Mouse (Mus musculus): Measurements from ENCODE around the gene Prdm13. TPM values are rescaled to one million over a fixed set of nuclear protein-coding genes. Genes with fewer than 3 reads are reported as not detected.

The Prdm13 gene
- polyA plus RNA-seq (2014; fragmentation: Illumina TruSeq; extraction: RNeasy Lipid Tissue Mini Kit (QIAGEN cat#74804); ENCODE audit: low read depth, low replicate concordance) = not detected

DNA sequence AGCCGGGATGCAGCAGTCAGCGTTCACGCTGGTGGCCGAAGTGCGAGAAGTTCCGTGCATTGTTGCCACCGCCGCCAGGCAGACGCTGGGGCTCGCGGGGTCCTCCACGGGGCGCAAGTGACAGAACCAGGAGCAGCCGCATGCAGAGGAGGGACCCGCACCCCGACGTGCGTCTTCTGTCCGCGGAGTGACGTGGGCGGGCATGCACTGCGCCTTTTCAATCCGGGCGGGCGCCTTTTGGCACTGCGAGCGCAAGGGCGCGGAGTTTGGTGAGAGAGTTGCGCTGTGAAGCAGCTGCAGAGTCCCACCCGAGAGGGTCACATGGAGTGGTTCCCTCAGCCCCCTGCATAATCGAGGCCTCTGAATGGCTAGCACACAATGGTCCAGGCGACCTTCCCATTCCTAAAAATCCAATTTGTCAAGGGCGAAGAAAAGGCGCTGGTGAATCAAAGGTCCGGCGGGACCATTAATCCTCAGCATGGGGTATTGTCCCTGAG is at the start of gene Prdm13:
Prdm13 (minus strand) TSS at position 369 of the 497 bp plus-strand sequence.

DNA sequence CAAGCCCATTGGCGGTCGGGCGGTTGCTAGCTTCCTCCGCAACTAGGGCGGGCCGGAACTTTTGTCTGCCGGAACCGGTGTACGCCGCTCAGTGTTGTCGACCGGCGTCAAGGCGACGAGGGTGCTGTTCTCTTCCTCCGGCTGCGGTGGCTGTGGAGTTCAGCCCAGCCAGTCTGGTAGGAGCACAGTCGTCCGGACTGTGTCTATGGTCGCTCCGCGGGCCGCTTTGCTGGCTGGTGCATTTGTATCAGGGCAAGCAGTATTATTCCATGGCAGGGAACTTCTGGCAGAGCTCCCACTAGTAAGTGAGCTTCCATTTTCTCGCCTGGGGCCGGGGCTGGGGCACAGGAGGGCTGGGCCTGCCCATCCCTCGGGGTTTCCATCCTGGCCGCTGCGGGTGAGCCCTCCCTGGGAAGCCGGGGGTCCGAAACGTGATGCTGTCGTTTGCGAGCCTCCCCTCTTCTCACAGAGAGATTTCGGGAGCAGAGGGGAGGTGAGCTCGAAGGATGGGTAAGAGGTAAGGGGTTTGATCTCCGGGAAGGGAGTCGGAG is 41.9 kb upstream of the Prdm13 start, which contains the start of gene Ccnc:
Ccnc (plus strand) TSS at position 87 of the 551 bp plus-strand sequence.

Other genes with a start within 250 kb of the Prdm13 start
- gene Ccnc, start 41.7 kb upstream of the Prdm13 start, polyA plus RNA-seq (2014; fragmentation: Illumina TruSeq; extraction: RNeasy Lipid Tissue Mini Kit (QIAGEN cat#74804); ENCODE audit: low read depth, low replicate concordance) = 101 TPM
- gene Usp45, start 81.2 kb upstream of the Prdm13 start, polyA plus RNA-seq (2014; fragmentation: Illumina TruSeq; extraction: RNeasy Lipid Tissue Mini Kit (QIAGEN cat#74804); ENCODE audit: low read depth, low replicate concordance) = 56.9 TPM
- 46.1 TPM for gene Tstd3, start 81.2 kb upstream of the Prdm13 start, polyA plus RNA-seq (2014; fragmentation: Illumina TruSeq; extraction: RNeasy Lipid Tissue Mini Kit (QIAGEN cat#74804); ENCODE audit: low read depth, low replicate concordance)
- 134 TPM for gene Pnisr, start 161.6 kb upstream of the Prdm13 start, polyA plus RNA-seq (2014; fragmentation: Illumina TruSeq; extraction: RNeasy Lipid Tissue Mini Kit (QIAGEN cat#74804); ENCODE audit: low read depth, low replicate concordance)
- 28.3 TPM for gene Coq3, start 193.7 kb upstream of the Prdm13 start, polyA plus RNA-seq (2014; fragmentation: Illumina TruSeq; extraction: RNeasy Lipid Tissue Mini Kit (QIAGEN cat#74804); ENCODE audit: low read depth, low replicate concordance)
- gene Faxc, start 245.4 kb upstream of the Prdm13 start, polyA plus RNA-seq (2014; fragmentation: Illumina TruSeq; extraction: RNeasy Lipid Tissue Mini Kit (QIAGEN cat#74804); ENCODE audit: low read depth, low replicate concordance) = 6.5 TPM